Mouse (Mus musculus) spleen, adult 12 weeks (tissue): ENCODE measurements around the gene Tmem98.

Source experiments
- DNase-seq: peaks from one replicate; pipeline ENCODE4 v3.0.0; 2022; ENCODE audit warnings: low spot score

Tmem98 gene

GRCm38 (mm10) chr11:80809993-80810821 is at the start of gene Tmem98:
Gene Tmem98 (plus strand): TSS chr11:80810175.
- DNase-seq = no peak

- DNase-seq = no peak
Observed at GRCm38 (mm10) chr11:80761285-80761974, 48.5 kb upstream of the Tmem98 start.

- DNase-seq = no peak
Observed at GRCm38 (mm10) chr11:80762066-80762465, 47.9 kb upstream of the Tmem98 start.

GRCm38 (mm10) chr11:80766068-80766467 is 43.9 kb upstream of the Tmem98 start:
- no peak for DNase-seq

- no peak for DNase-seq
Observed at GRCm38 (mm10) chr11:80766472-80767319, 43.3 kb upstream of the Tmem98 start.

- no peak for DNase-seq
Observed at GRCm38 (mm10) chr11:80767320-80767617, 42.7 kb upstream of the Tmem98 start.

- no peak for DNase-seq
Observed at GRCm38 (mm10) chr11:80771186-80771585, 38.8 kb upstream of the Tmem98 start.

GRCm38 (mm10) chr11:80771596-80772250 is 38.3 kb upstream of the Tmem98 start:
- DNase-seq = no peak

- DNase-seq = no peak
Observed at GRCm38 (mm10) chr11:80772595-80773210, 37.3 kb upstream of the Tmem98 start.

- DNase-seq = no peak
Observed at GRCm38 (mm10) chr11:80775535-80775934, 34.4 kb upstream of the Tmem98 start.

GRCm38 (mm10) chr11:80777708-80778107 is 32.3 kb upstream of the Tmem98 start:
- DNase-seq = no peak

GRCm38 (mm10) chr11:80778157-80778556 is 31.8 kb upstream of the Tmem98 start:
- DNase-seq = no peak

GRCm38 (mm10) chr11:80778916-80779526 is 31.0 kb upstream of the Tmem98 start:
- no peak for DNase-seq

GRCm38 (mm10) chr11:80779527-80780344 is 30.2 kb upstream of the Tmem98 start, which contains the start of gene Myo1d:
Gene Myo1d (minus strand): TSS chr11:80780025.
- DNase-seq = peak; percentile 87

- no peak for DNase-seq
Observed at GRCm38 (mm10) chr11:80781535-80781934, 28.4 kb upstream of the Tmem98 start.

- no peak for DNase-seq
Observed at GRCm38 (mm10) chr11:80783460-80783859, 26.5 kb upstream of the Tmem98 start.

GRCm38 (mm10) chr11:80784294-80784743 is 25.7 kb upstream of the Tmem98 start:
- DNase-seq = peak; percentile 55

- no peak for DNase-seq
Observed at GRCm38 (mm10) chr11:80785672-80786071, 24.3 kb upstream of the Tmem98 start.

GRCm38 (mm10) chr11:80789647-80790240 is 20.2 kb upstream of the Tmem98 start:
- no peak for DNase-seq

- no peak for DNase-seq
Observed at GRCm38 (mm10) chr11:80790413-80790812, 19.6 kb upstream of the Tmem98 start.
